Mouse (Mus musculus): ENCODE results near the gene Zbtb39.
A peak's percentile ranks its signal among the peaks of the same experiment; 100 is the strongest.
"Not testable (repeated sequence)": the region's sequence is repeated elsewhere in the genome, so short reads cannot be mapped to it uniquely, and the experiment has no call there.

The Zbtb39 gene

GRCm38 (mm10) chr10:127737552-127737951 lies 1.8 kb upstream of the Zbtb39 start:
- no peak for DNase-seq (ENCODE audit: low spot score)

GRCm38 (mm10) chr10:127738151-127738882 lies 1.0 kb upstream of the Zbtb39 start:
- DNase-seq (ENCODE audit: low spot score): no peak

GRCm38 (mm10) chr10:127739661-127740161 lies 373 bp downstream of the Zbtb39 start:
- peak; percentile 26 for DNase-seq (ENCODE audit: low spot score)

GRCm38 (mm10) chr10:127744661-127745060 lies 5.3 kb downstream of the Zbtb39 start:
- no peak for DNase-seq (ENCODE audit: low spot score)

GRCm38 (mm10) chr10:127745886-127746285 lies 6.5 kb downstream of the Zbtb39 start:
- no peak for DNase-seq (ENCODE audit: low spot score)

GRCm38 (mm10) chr10:127747254-127747653 lies 7.9 kb downstream of the Zbtb39 start:
- DNase-seq (ENCODE audit: low spot score): no peak

- DNase-seq (ENCODE audit: low spot score): peak; percentile 71
Measured at GRCm38 (mm10) chr10:127748847-127749612, 9.7 kb downstream of the Zbtb39 start.

- DNase-seq (ENCODE audit: low spot score): no peak
Measured at GRCm38 (mm10) chr10:127750136-127750777, 10.9 kb downstream of the Zbtb39 start.

GRCm38 (mm10) chr10:127751548-127751947 lies 12.2 kb downstream of the Zbtb39 start, which contains the start of gene Gpr182:
Gene Gpr182, minus strand, starts transcription at chr10:127751732.
- no peak for DNase-seq (ENCODE audit: low spot score)

- peak; percentile 86 for DNase-seq (ENCODE audit: low spot score)
Measured at GRCm38 (mm10) chr10:127754566-127755166, 15.3 kb downstream of the Zbtb39 start.

GRCm38 (mm10) chr10:127755246-127755645 lies 15.9 kb downstream of the Zbtb39 start:
- no peak for DNase-seq (ENCODE audit: low spot score)

- DNase-seq (ENCODE audit: low spot score): no peak
Measured at GRCm38 (mm10) chr10:127755770-127756468, 16.6 kb downstream of the Zbtb39 start.

- no peak for DNase-seq (ENCODE audit: low spot score)
Measured at GRCm38 (mm10) chr10:127759181-127760110, 20.1 kb downstream of the Zbtb39 start, which contains the start of the genes Rdh1 and Rdh16f1. Gene Rdh1, plus strand, starts transcription at chr10:127759721. Gene Rdh16f1, plus strand, starts transcription at chr10:127759787.

GRCm38 (mm10) chr10:127762926-127763325 lies 23.6 kb downstream of the Zbtb39 start:
- not testable (repeated sequence) for DNase-seq (ENCODE audit: low spot score)

- DNase-seq (ENCODE audit: low spot score): no peak
Measured at GRCm38 (mm10) chr10:127763914-127764680, 24.8 kb downstream of the Zbtb39 start.

- no peak for DNase-seq (ENCODE audit: low spot score)
Measured at GRCm38 (mm10) chr10:127766564-127766963, 27.2 kb downstream of the Zbtb39 start.

GRCm38 (mm10) chr10:127776011-127776410 lies 36.7 kb downstream of the Zbtb39 start, which contains the start of gene Rdh9:
Gene Rdh9, plus strand, starts transcription at chr10:127776386.
- DNase-seq (ENCODE audit: low spot score): no peak

- DNase-seq (ENCODE audit: low spot score): not testable (repeated sequence)
Measured at GRCm38 (mm10) chr10:127782321-127782720, 43.0 kb downstream of the Zbtb39 start.

GRCm38 (mm10) chr10:127785411-127785810 lies 46.1 kb downstream of the Zbtb39 start:
- DNase-seq (ENCODE audit: low spot score): not testable (repeated sequence)
